Mouse (Mus musculus) liver, postnatal 0 days (tissue): ENCODE results near the gene Hoxa5.

Experiments used
- CTCF ChIP-seq: sonication (generic); IDR thresholded peaks from 2 replicates; pipeline ENCODE4 v1.5.1; 2016; ENCODE audit warnings: antibody characterized with exemption, low read depth
- EP300 ChIP-seq: IDR thresholded peaks from 2 replicates; pipeline ENCODE4 v1.6.1; 2016; ENCODE audit warnings: antibody characterized with exemption, low read depth, mild to moderate bottlenecking

GRCm38 (mm10) chr6:52251177-52251879, 46.9 kb upstream of the Hoxa5 start:
- no peak for TF ChIP-seq CTCF
- TF ChIP-seq EP300: no peak
